Mouse (Mus musculus) kidney, adult 2 months (tissue): ENCODE results near the gene Crat.

Source experiments
- CTCF ChIP-seq: fragments of 200-500 bp; conservative IDR thresholded peaks from 2 replicates; pipeline ENCODE4 v1.5.1; 2011; ENCODE audit warnings: low read depth, mild to moderate bottlenecking, control low read depth, low read length, moderate library complexity, mixed read lengths; ENCODE audit not compliant: insufficient read depth, insufficient read length
- POLR2A ChIP-seq: fragments of 200-500 bp; IDR thresholded peaks from one replicate; pipeline ENCODE4 v1.6.1; 2011; ENCODE audit warnings: low read depth, low read length, control low read depth

GRCm38 (mm10) chr2:30445312-30445711, 29.7 kb upstream of the Crat start:
- TF ChIP-seq CTCF (no peak), POLR2A (no peak)
